Mouse (Mus musculus): ENCODE results near the gene Klc2. TPM values are rescaled to one million over a fixed set of nuclear protein-coding genes. Genes with fewer than 3 reads are reported as not detected.
"Not testable (repeated sequence)": the region's sequence is repeated elsewhere in the genome, so short reads cannot be mapped to it uniquely, and the experiment has no call there.

Klc2 gene
- polyA plus RNA-seq, 1 experiment from 2014 or later: 23.7 TPM

- peak overlapping the region; percentile 22 for H3K4me3 ChIP-seq
- no peaks in the 10 kb centered on the region; the same call in 1 of the 2 replicates for H3K27me3 ChIP-seq (ENCODE audit: insufficient read depth, poor library complexity, severe bottlenecking)
- no peaks in the 10 kb centered on the region for H3K9me3 ChIP-seq
- DNase-seq (ENCODE audit: low spot score): no peak
- peak overlapping the region; percentile 36; the same call in 1 of the 2 replicates for H3K27ac ChIP-seq
- H3K4me1 ChIP-seq: peaks cover 66% of the 10 kb centered on the region
- peaks cover 43% of the 10 kb centered on the region for H3K36me3 ChIP-seq
- 9% methylated on average over 9 of the region's 9 CpGs for WGBS
Observed at GRCm38 (mm10) chr19:5095887-5096474, 22.4 kb downstream of the Klc2 start.

GRCm38 (mm10) chr19:5094746-5095417 is 23.5 kb downstream of the Klc2 start:
- DNase-seq (ENCODE audit: low spot score): no peak
- Histone ChIP-seq H3K27me3 (ENCODE audit: insufficient read depth, poor library complexity, severe bottlenecking) (no peaks in the 10 kb centered on the region; the same call in 1 of the 2 replicates), H3K4me3 (peak overlapping the region; percentile 22; the same call in 1 of the 2 replicates), H3K36me3 (peaks cover 41% of the 10 kb centered on the region), H3K4me1 (peaks cover 63% of the 10 kb centered on the region), H3K27ac (no peak overlapping the region), H3K9me3 (no peaks in the 10 kb centered on the region)
- WGBS: 47% methylated on average over 11 of the region's 11 CpGs

DNA sequence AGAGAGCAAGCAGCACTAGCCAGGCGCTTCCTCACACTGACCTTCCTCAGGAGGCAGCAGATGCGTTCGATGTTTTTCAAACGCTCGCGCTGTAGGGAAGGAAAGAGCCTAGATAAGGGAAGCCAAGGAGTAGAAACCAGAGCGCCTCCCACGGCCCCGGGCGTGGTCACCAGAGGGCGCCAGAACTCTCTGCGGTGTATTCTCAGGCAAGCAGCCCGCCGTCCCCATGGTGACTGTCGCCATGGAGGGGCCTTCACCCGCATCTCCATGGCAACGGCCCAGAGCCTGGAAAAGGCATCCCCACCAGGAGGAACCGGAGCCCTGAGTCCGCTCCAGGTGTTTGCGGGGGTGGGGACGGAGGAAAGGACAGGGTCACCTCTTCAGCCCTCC is 24.1 kb downstream of the Klc2 start:
- H3K4me3 ChIP-seq: peak overlapping the region; percentile 22; the same call in 1 of the 2 replicates
- peak; percentile 96 for DNase-seq (ENCODE audit: low spot score)
- H3K9me3 ChIP-seq: no peaks in the 10 kb centered on the region
- 0 out of 2 replicates have a peak overlapping the region, but pooled peaks have one; percentile 22 for H3K27ac ChIP-seq
- peaks cover 60% of the 10 kb centered on the region for H3K4me1 ChIP-seq
- H3K36me3 ChIP-seq: peaks cover 40% of the 10 kb centered on the region
- 0% methylated on average over 21 of the region's 21 CpGs for WGBS
- no peaks in the 10 kb centered on the region; the same call in 1 of the 2 replicates for H3K27me3 ChIP-seq (ENCODE audit: insufficient read depth, poor library complexity, severe bottlenecking)

GRCm38 (mm10) chr19:5093481-5094242 is 24.7 kb downstream of the Klc2 start:
- Histone ChIP-seq H3K36me3 (peaks cover 40% of the 10 kb centered on the region), H3K9me3 (no peaks in the 10 kb centered on the region), H3K4me3 (no peak overlapping the region), H3K4me1 (peaks cover 60% of the 10 kb centered on the region), H3K27ac (0 out of 2 replicates have a peak overlapping the region, but pooled peaks have one; percentile 22), H3K27me3 (ENCODE audit: insufficient read depth, poor library complexity, severe bottlenecking) (no peaks in the 10 kb centered on the region; the same call in 1 of the 2 replicates)
- DNase-seq (ENCODE audit: low spot score): no peak
- 67% methylated on average over 12 of the region's 12 CpGs for WGBS

GRCm38 (mm10) chr19:5092083-5092482 is 26.3 kb downstream of the Klc2 start:
- no peak overlapping the region for H3K4me3 ChIP-seq
- H3K4me1 ChIP-seq: peaks cover 53% of the 10 kb centered on the region
- H3K27ac ChIP-seq: no peak overlapping the region
- DNase-seq (ENCODE audit: low spot score): no peak
- H3K27me3 ChIP-seq (ENCODE audit: insufficient read depth, poor library complexity, severe bottlenecking): no peaks in the 10 kb centered on the region; the same call in 1 of the 2 replicates
- no peaks in the 10 kb centered on the region for H3K9me3 ChIP-seq
- peaks cover 40% of the 10 kb centered on the region for H3K36me3 ChIP-seq
- WGBS: 85% methylated on average over 10 of the region's 10 CpGs

DNA sequence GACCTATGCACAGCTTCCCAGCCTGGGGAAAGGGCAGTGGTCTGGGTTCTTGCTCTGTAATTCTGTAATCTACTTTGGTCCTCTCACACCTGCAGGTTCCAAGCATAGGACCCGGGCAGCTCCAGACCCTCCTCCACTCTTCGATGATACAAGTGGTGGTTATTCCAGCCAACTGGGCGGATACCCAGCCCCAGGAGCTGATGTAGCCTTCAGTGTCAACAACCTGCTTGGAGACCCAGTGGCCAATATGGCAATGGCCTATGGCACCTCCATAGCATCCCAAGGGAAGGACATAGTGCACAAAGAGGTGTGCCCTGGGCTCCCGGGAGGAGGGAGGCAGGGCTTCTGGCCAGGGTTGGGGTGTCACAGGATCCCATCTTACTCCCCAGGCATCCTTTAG is 29.0 kb downstream of the Klc2 start:
- Histone ChIP-seq H3K4me1 (peaks cover 40% of the 10 kb centered on the region), H3K27ac (peak overlapping the region; percentile 88; the same call in 1 of the 2 replicates), H3K9me3 (no peaks in the 10 kb centered on the region), H3K27me3 (ENCODE audit: insufficient read depth, poor library complexity, severe bottlenecking) (peaks cover 22% of the 10 kb centered on the region), H3K4me3 (peak overlapping the region; percentile 94), H3K36me3 (peaks cover 40% of the 10 kb centered on the region)
- DNase-seq (ENCODE audit: low spot score): no peak
- 90% methylated on average over 4 of the region's 4 CpGs for WGBS

- Histone ChIP-seq H3K27ac (peak within 1 kb of the TSS; percentile 88), H3K27me3 (ENCODE audit: insufficient read depth, poor library complexity, severe bottlenecking) (peaks cover 34% of the 10 kb centered on the region), H3K36me3 (peaks cover 37% of the 10 kb centered on the region), H3K9me3 (no peaks in the 10 kb centered on the region), H3K4me1 (peaks cover 31% of the 10 kb centered on the region), H3K4me3 (peak within 1 kb of the TSS; percentile 94)
- WGBS: under 1% methylated on average over 58 of the region's 58 CpGs
- peak; percentile 98 for DNase-seq (ENCODE audit: low spot score)
Observed at GRCm38 (mm10) chr19:5087884-5088728, 30.3 kb downstream of the Klc2 start, which contains the start of gene Yif1a. Yif1a (plus strand) TSS chr19:5088538.

DNA sequence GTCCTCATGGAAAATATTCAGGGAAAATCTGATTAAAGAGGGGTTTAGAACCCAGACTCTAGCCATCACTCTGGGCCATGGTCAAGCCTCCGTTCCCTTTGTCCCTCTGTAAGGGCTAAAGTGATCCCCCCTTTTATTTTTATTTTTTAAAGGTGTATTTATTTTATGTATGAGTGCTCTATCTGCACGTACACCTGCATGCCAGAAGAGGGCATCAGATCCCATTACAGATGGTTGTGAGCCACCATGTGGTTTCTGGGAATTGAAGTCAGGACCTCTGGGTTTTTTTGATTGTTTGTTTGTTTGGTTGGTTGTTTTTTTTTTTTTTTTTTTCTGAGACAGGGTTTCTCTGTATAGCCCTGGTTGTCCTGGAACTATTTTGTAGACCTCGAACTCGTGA is 31.8 kb downstream of the Klc2 start:
- WGBS: 59% methylated on average over 4 of the region's 4 CpGs
- H3K27me3 ChIP-seq (ENCODE audit: insufficient read depth, poor library complexity, severe bottlenecking): peaks cover 50% of the 10 kb centered on the region

GRCm38 (mm10) chr19:5085145-5085863 is 33.1 kb downstream of the Klc2 start, which contains the start of gene Tmem151a:
Tmem151a (minus strand) TSS chr19:5085531.
- Histone ChIP-seq H3K27ac (peak within 1 kb of the TSS; percentile 48), H3K27me3 (ENCODE audit: insufficient read depth, poor library complexity, severe bottlenecking) (peaks cover 62% of the 10 kb centered on the region), H3K4me1 (peaks cover 31% of the 10 kb centered on the region), H3K4me3 (peak within 1 kb of the TSS; percentile 69), H3K9me3 (no peaks in the 10 kb centered on the region), H3K36me3 (peaks cover 8% of the 10 kb centered on the region)
- 1% methylated on average over 65 of the region's 69 CpGs for WGBS
- no peak for DNase-seq (ENCODE audit: low spot score)

More for the DNA sequence above, 31.8 kb downstream of the Klc2 start:
- Histone ChIP-seq H3K4me1 (peaks cover 31% of the 10 kb centered on the region), H3K36me3 (peaks cover 21% of the 10 kb centered on the region)
- not testable (repeated sequence) for H3K27ac ChIP-seq; H3K9me3 ChIP-seq; DNase-seq (ENCODE audit: low spot score); H3K4me3 ChIP-seq

DNA sequence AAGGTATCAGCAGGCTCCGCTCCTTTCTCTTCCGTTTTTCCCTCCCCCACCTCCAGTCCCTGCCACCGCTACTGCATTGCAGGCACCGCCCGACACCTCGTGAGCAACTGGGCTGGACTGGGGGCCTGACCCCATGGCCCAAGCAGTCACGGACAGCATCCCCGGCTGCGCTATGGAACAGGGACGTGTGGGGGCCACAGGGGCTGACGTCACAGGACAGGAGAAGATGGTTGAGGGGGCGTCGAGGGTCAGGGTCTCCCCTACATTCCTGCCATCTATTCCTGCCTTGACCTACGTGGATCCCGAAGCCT is 33.6 kb downstream of the Klc2 start:
- Histone ChIP-seq H3K4me1 (peaks cover 31% of the 10 kb centered on the region), H3K4me3 (peak overlapping the region; percentile 69), H3K9me3 (no peaks in the 10 kb centered on the region), H3K27me3 (ENCODE audit: insufficient read depth, poor library complexity, severe bottlenecking) (peaks cover 67% of the 10 kb centered on the region), H3K27ac (peak overlapping the region; percentile 48; the same call in 1 of the 2 replicates), H3K36me3 (peaks cover 5% of the 10 kb centered on the region; the same call in 1 of the 2 replicates)
- WGBS: 3% methylated on average over 15 of the region's 15 CpGs
- DNase-seq (ENCODE audit: low spot score): no peak

- Histone ChIP-seq H3K9me3 (no peaks in the 10 kb centered on the region), H3K27me3 (ENCODE audit: insufficient read depth, poor library complexity, severe bottlenecking) (peaks cover 69% of the 10 kb centered on the region), H3K4me3 (peak overlapping the region; percentile 69), H3K4me1 (peaks cover 27% of the 10 kb centered on the region), H3K36me3 (no peaks in the 10 kb centered on the region), H3K27ac (0 out of 2 replicates have a peak overlapping the region, but pooled peaks have one; percentile 48)
- 61% methylated on average over 3 of the region's 3 CpGs for WGBS
- no peak for DNase-seq (ENCODE audit: low spot score)
Observed at GRCm38 (mm10) chr19:5083961-5084833, 34.2 kb downstream of the Klc2 start.

Data from heart, embryonic 10.5 days (tissue).